In genomic region chr1:111864063-111864778, GRCm38 (mm10) we compare ENCODE assay signal across 8 mouse cellular contexts. TPM values are rescaled to one million over a fixed set of nuclear protein-coding genes. Genes with fewer than 3 reads are reported as not detected.
A peak's percentile ranks its signal among the peaks of the same experiment; 100 is the strongest.
DNase-seq lines count a peak whose midpoint lies in the region; ATAC-seq lines count a peak whose summit lies in the region.

No protein-coding gene starts in this region.

- peak overlapping the region; percentile 94 for H3K27ac ChIP-seq in hindbrain, embryonic 15.5 days (replicated peaks)

- no peaks in the 10 kb centered on the region for H3K9me3 ChIP-seq in hindbrain, embryonic 15.5 days

- 0 out of 2 replicates have a peak, but pooled peaks cover 7% of the 10 kb centered on the region for H3K36me3 ChIP-seq in hindbrain, embryonic 15.5 days

- H3K27me3 ChIP-seq in hindbrain, embryonic 15.5 days: no peaks in the 10 kb centered on the region

- ATAC-seq in hindbrain, embryonic 15.5 days (ENCODE audit: low FRiP score, low read depth): peak; percentile 92

- peak overlapping the region; percentile 83 for H3K9ac ChIP-seq in hindbrain, embryonic 15.5 days

- under 1% methylated on average over 41 of the region's 41 CpGs for WGBS in hindbrain, embryonic 15.5 days

- DNase-seq in adipocyte (ENCODE audit: low spot score): peak; percentile 92
- DNase-seq in cerebellum, postnatal 36 days: peak; percentile 76 to 78
- DNase-seq in gastrocnemius, adult 18-20 months (ENCODE audit: low spot score): peak; percentile 51
- peak; percentile 62 to 65 for DNase-seq in layer of hippocampus, postnatal 36 days
- DNase-seq in lung, postnatal 25 days (ENCODE audit: low spot score): peak; percentile 68
- DNase-seq in retina, embryonic 14.5 days (ENCODE audit: low spot score): peak; percentile 84
- peak; percentile 80 for DNase-seq in thymus, postnatal 4 days

- peaks cover 20% of the 10 kb centered on the region; the same call in 1 of the 2 replicates for H3K4me1 ChIP-seq in hindbrain, embryonic 15.5 days (replicated peaks)

- peak overlapping the region; percentile 91 for H3K4me3 ChIP-seq in hindbrain, embryonic 15.5 days

- H3K4me2 ChIP-seq in hindbrain, embryonic 15.5 days: peak overlapping the region; percentile 74

RNA-seq across cellular contexts. Expression of gene Dsel, which starts 0.5 kb away (rescaled TPM):
- total RNA-seq in gastrocnemius, adult 18-20 months (2021): 1 to 10 TPM; 2.1 to 2.4 TPM
- polyA plus RNA-seq in hindbrain, embryonic 15.5 days (2015; fragmentation: Nextera tagmentation; extraction: Ambion mirVana): 10.0 and 10.1 TPM in 2 replicates
- total RNA-seq in layer of hippocampus, postnatal 36 days (2021): 10 to 100 TPM; 26.0 to 26.8 TPM

Comparison
In these comparisons a context has a peak if more than half of its experiments do, and no peak if none do; other contexts are left out.
1. Peak in every context shown above with its lines: DNase-seq, ATAC-seq, H3K4me3 ChIP-seq and H3K27ac ChIP-seq.
2. RNA of gene Dsel, which starts 0.5 kb away (total RNA-seq): 26.0 to 26.8 TPM in layer of hippocampus, postnatal 36 days; 2.1 to 2.4 TPM in gastrocnemius, adult 18-20 months; every median in the first group is over 4 times any median in the second.